13 mouse cellular contexts compared by ENCODE assay signal in the genomic region with DNA sequence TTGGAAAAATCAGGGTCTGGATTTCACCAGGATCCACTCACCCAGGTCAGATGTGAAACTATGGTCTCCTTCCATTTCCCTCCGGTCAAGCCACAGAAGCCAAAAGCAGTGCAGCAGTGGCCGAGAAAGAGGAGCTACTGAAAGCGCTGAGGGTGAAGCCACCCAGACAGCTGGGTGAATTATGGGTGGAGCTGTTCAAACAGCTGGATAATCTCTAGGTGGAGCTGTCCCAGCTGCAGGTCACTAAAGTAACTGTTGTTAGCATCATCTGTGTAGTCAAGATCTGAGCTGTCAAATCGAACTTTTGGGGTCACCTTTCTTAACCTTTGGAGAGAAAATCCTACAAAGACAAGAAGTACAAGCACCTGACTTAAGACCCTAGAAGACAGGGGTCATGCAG. TPM values are rescaled to one million over a fixed set of nuclear protein-coding genes. Genes with fewer than 3 reads are reported as not detected.
DNase-seq lines count a peak whose midpoint lies in the region; ATAC-seq and TF ChIP-seq lines count a peak whose summit lies in the region.
"Had no signal": no experiment of that assay in that cellular context is flagged by ENCODE, and none has a peak within 500 bp of the region (broad histone marks: within the 10 kb centered on the region; RNA-seq: fewer than 3 reads in every experiment).

No protein-coding gene starts in this region.

- WGBS in heart, embryonic 11.5 days (ENCODE audit: insufficient replicate concordance) = 66% methylated on average over 4 of the region's 4 CpGs
- WGBS in intestine, postnatal 0 days = 45% methylated on average over 4 of the region's 4 CpGs

- H3K36me3 ChIP-seq in heart, embryonic 11.5 days (ENCODE audit: control insufficient read depth, insufficient read depth, low read length) = no peaks in the 10 kb centered on the region
- H3K36me3 ChIP-seq in intestine, postnatal 0 days (ENCODE audit: control insufficient read depth, insufficient read depth) = peaks cover 9% of the 10 kb centered on the region; the same call in 1 of the 2 replicates
- H3K36me3 ChIP-seq: hindbrain, embryonic 15.5 days; limb, embryonic 13.5 days had no signal

- H3K4me3 ChIP-seq in heart, embryonic 11.5 days (ENCODE audit: low read depth, low read length) = no peak overlapping the region
- H3K4me3 ChIP-seq in left cerebral cortex, adult 2 months = no peak overlapping the region
- H3K4me3 ChIP-seq in intestine, postnatal 0 days (ENCODE audit: low read depth, low read length) = no peak overlapping the region
- H3K4me3 ChIP-seq: heart, adult 2 months; hindbrain, embryonic 15.5 days; limb, embryonic 13.5 days had no signal

- H3K27ac ChIP-seq in heart, embryonic 11.5 days (ENCODE audit: low read depth, low read length) = no peak overlapping the region
- peak overlapping the region; percentile 24; the same call in 1 of the 2 replicates for H3K27ac ChIP-seq in left cerebral cortex, adult 2 months
- H3K27ac ChIP-seq in intestine, postnatal 0 days (ENCODE audit: low read depth, low read length) = no peak overlapping the region
- H3K27ac ChIP-seq: heart, adult 2 months; hindbrain, embryonic 15.5 days; limb, embryonic 13.5 days had no signal

- H3K4me2 ChIP-seq in heart, embryonic 11.5 days = no peak overlapping the region
- no peak overlapping the region for H3K4me2 ChIP-seq in intestine, postnatal 0 days (replicated peaks; ENCODE audit: low read depth)
- H3K4me2 ChIP-seq: hindbrain, embryonic 15.5 days; limb, embryonic 13.5 days had no signal

- intact Hi-C loops in heart, postnatal 14 days (cut with DNase I) = no loop called here
- intact Hi-C loops in left cerebral cortex, adult 2 months (cut with DNase I) = loop anchor here (2.0 kb wide), 1 partner anchor 20 kb away; no protein-coding TSS in a partner anchor

- ATAC-seq in heart, embryonic 11.5 days (replicated peaks; ENCODE audit: insufficient number of reproducible peaks, low FRiP score, low TSS enrichment) = no peak
- 0 out of 2 replicates have a peak, but pooled peaks have one; percentile 5 for ATAC-seq in intestine, postnatal 0 days

- DNase-seq in heart, postnatal 14 days = peak; percentile 13 to 16
- no peak for DNase-seq in left cerebral cortex, adult 2 months (ENCODE audit: extremely low spot score in 1 of 2, low spot score in 2 of 2)
- no peak for DNase-seq in left cerebral cortex, adult 8-10 months (ENCODE audit: low spot score in 2 of 2)
- DNase-seq in MEL-GATA-1-ER (ENCODE audit: extremely low read depth, low read depth) = peak; percentile 50
- DNase-seq in thymus, postnatal 4 days = no peak
- DNase-seq in cerebellum, adult 8-10 months = no peak
- DNase-seq: adrenal gland, adult 8-10 months; thymus, adult 18-20 months had no signal

- H3K4me1 ChIP-seq in heart, embryonic 11.5 days (ENCODE audit: control insufficient read depth, insufficient read depth, low read length) = no peaks in the 10 kb centered on the region
- no peaks in the 10 kb centered on the region for H3K4me1 ChIP-seq in intestine, postnatal 0 days (replicated peaks; ENCODE audit: control insufficient read depth, insufficient read depth, low read length)
- H3K4me1 ChIP-seq: limb, embryonic 13.5 days had no signal

- no peaks in the 10 kb centered on the region for H3K9me3 ChIP-seq in heart, embryonic 11.5 days (replicated peaks; ENCODE audit: control insufficient read depth, low read length)
- H3K9me3 ChIP-seq in intestine, postnatal 0 days (ENCODE audit: control insufficient read depth) = no peaks in the 10 kb centered on the region
- H3K9me3 ChIP-seq: hindbrain, embryonic 15.5 days; limb, embryonic 13.5 days had no signal

- no peak for TF ChIP-seq CTCF in left cerebral cortex, adult 2 months (IDR thresholded peaks at IDR 0.05)
- TF ChIP-seq CTCF in intestine, postnatal 0 days (IDR thresholded peaks at IDR 0.05; ENCODE audit: low read depth) = no peak

- H3K9ac ChIP-seq in heart, embryonic 11.5 days (ENCODE audit: low read depth, low read length) = no peak overlapping the region
- H3K9ac ChIP-seq in intestine, postnatal 0 days (ENCODE audit: low read depth, low read length) = no peak overlapping the region
- H3K9ac ChIP-seq: hindbrain, embryonic 15.5 days; limb, embryonic 13.5 days had no signal

- no peaks in the 10 kb centered on the region for H3K27me3 ChIP-seq in heart, embryonic 11.5 days (ENCODE audit: control insufficient read depth, insufficient read depth, low read length)
- H3K27me3 ChIP-seq in intestine, postnatal 0 days (replicated peaks; ENCODE audit: control insufficient read depth, insufficient read depth, low read length) = no peaks in the 10 kb centered on the region
- H3K27me3 ChIP-seq: hindbrain, embryonic 15.5 days; limb, embryonic 13.5 days had no signal

RNA-seq across cellular contexts. Expression of gene Kif3b, which starts 7.2 kb away (rescaled TPM):
- total RNA-seq in heart, postnatal 14 days (2021) = 10 to 100 TPM in 1 of 2 experiments, 1 to 10 TPM in 1; 9.7 to 10.1 TPM
- polyA plus RNA-seq in heart, embryonic 11.5 days (2014; fragmentation: Nextera tagmentation; extraction: Ambion mirVana) = 3.6 TPM in 2 replicates
- 10 to 100 TPM; 55.7 to 57.3 TPM for total RNA-seq in left cerebral cortex, adult 2 months (2021)
- total RNA-seq in left cerebral cortex, adult 8-10 months (2022) = 10 to 100 TPM; 49.9 to 53.8 (median 52.3) TPM
- polyA plus RNA-seq in intestine, postnatal 0 days (2015; fragmentation: Nextera tagmentation; extraction: Ambion mirVana) = 8.1 and 8.2 TPM in 2 replicates

RNA-seq across cellular contexts. Expression of gene Asxl1, which starts 47.2 kb away (rescaled TPM):
- 10 to 100 TPM; 22.1 to 22.6 TPM for total RNA-seq in heart, postnatal 14 days (2021)
- 11.9 and 13.8 TPM in 2 replicates for polyA plus RNA-seq in heart, embryonic 11.5 days (2014; fragmentation: Nextera tagmentation; extraction: Ambion mirVana)
- 10 to 100 TPM; 35.6 to 38.9 TPM for total RNA-seq in left cerebral cortex, adult 2 months (2021)
- total RNA-seq in left cerebral cortex, adult 8-10 months (2022) = 10 to 100 TPM; 34.5 to 37.7 (median 35.5) TPM
- 6.7 and 7.4 TPM in 2 replicates for polyA plus RNA-seq in intestine, postnatal 0 days (2015; fragmentation: Nextera tagmentation; extraction: Ambion mirVana)

RNA-seq across cellular contexts. Expression of gene Pofut1, which starts 57.1 kb away (rescaled TPM):
- 10 to 100 TPM; 15.8 to 16.7 TPM for total RNA-seq in heart, postnatal 14 days (2021)
- polyA plus RNA-seq in heart, embryonic 11.5 days (2014; fragmentation: Nextera tagmentation; extraction: Ambion mirVana) = 5.8 and 6.6 TPM in 2 replicates
- total RNA-seq in left cerebral cortex, adult 2 months (2021) = 10 to 100 TPM; 15.4 to 17.3 TPM
- 10 to 100 TPM; 16.2 to 17.9 (median 17.3) TPM for total RNA-seq in left cerebral cortex, adult 8-10 months (2022)
- polyA plus RNA-seq in intestine, postnatal 0 days (2015; fragmentation: Nextera tagmentation; extraction: Ambion mirVana) = 7.5 and 10.5 TPM in 2 replicates

RNA-seq across cellular contexts. Expression of gene Plagl2, which starts 57.2 kb away (rescaled TPM):
- 1 to 10 TPM; 5.4 to 6.0 TPM for total RNA-seq in heart, postnatal 14 days (2021)
- polyA plus RNA-seq in heart, embryonic 11.5 days (2014; fragmentation: Nextera tagmentation; extraction: Ambion mirVana) = 22.6 and 25.3 TPM in 2 replicates
- total RNA-seq in left cerebral cortex, adult 2 months (2021) = 1 to 10 TPM; 6.0 to 6.2 TPM
- 1 to 10 TPM; 5.8 to 6.8 (median 6.1) TPM for total RNA-seq in left cerebral cortex, adult 8-10 months (2022)
- 54.4 and 55.4 TPM in 2 replicates for polyA plus RNA-seq in intestine, postnatal 0 days (2015; fragmentation: Nextera tagmentation; extraction: Ambion mirVana)

Comparison
In these comparisons a context has a peak if more than half of its experiments do, and no peak if none do; other contexts are left out.
1. DNase-seq: peak in heart, postnatal 14 days (2 of 2) and MEL-GATA-1-ER (single experiment); none in left cerebral cortex, adult 2 months (0 of 2), left cerebral cortex, adult 8-10 months (0 of 2), thymus, postnatal 4 days (single experiment) and cerebellum, adult 8-10 months (single experiment).
2. RNA of gene Kif3b, which starts 7.2 kb away (total RNA-seq): 55.7 to 57.3 TPM in left cerebral cortex, adult 2 months and 49.9 to 53.8 TPM in left cerebral cortex, adult 8-10 months; 9.7 to 10.1 TPM in heart, postnatal 14 days; every median in the first group is over 4 times any median in the second.